Mouse (Mus musculus) cerebellum, postnatal 14 days (tissue): Measurements from ENCODE around the gene Fancm.
"Not testable (repeated sequence)": the region's sequence is repeated elsewhere in the genome, so short reads cannot be mapped to it uniquely, and the experiment has no call there.

ENCODE experiments used
- DNase-seq, 2 experiments: peaks; one replicate each; pipeline ENCODE4 v3.0.0; 2021; ENCODE audit warnings: mixed read lengths in 2 of 2

The Fancm gene

GRCm38 (mm10) chr12:65136121-65136520, 60.7 kb downstream of the Fancm start:
- DNase-seq: not testable (repeated sequence)

GRCm38 (mm10) chr12:65172021-65172951, 96.9 kb downstream of the Fancm start, which contains the start of gene Mis18bp1:
Mis18bp1 (minus strand) TSS chr12:65172604.
- DNase-seq: peak; percentile 96 to 97

GRCm38 (mm10) chr12:65172959-65173358, 97.6 kb downstream of the Fancm start:
- DNase-seq: peak; percentile 68 to 70

GRCm38 (mm10) chr12:65173736-65174135, 98.3 kb downstream of the Fancm start:
- peak in 1 of 2 experiments; percentile 6 for DNase-seq
